Mouse (Mus musculus) myocyte (in vitro differentiated cells): ENCODE results near the gene St3gal3. TPM values are rescaled to one million over a fixed set of nuclear protein-coding genes. Genes with fewer than 3 reads are reported as not detected.

ENCODE experiments used
- H3K27me3 ChIP-seq: one replicate; pipeline ENCODE4 v1.6.1; 2011; ENCODE audit not compliant: control insufficient read depth, insufficient read depth, insufficient read length
- H3K36me3 ChIP-seq: one replicate; pipeline ENCODE4 v1.6.1; 2011; ENCODE audit not compliant: control insufficient read depth, insufficient read depth
- H3K4me2 ChIP-seq: one replicate; pipeline ENCODE4 v1.6.1; 2011; ENCODE audit warnings: low read depth, control low read depth
- H3K4me3 ChIP-seq: one replicate; pipeline ENCODE4 v1.5.1; 2011; ENCODE audit warnings: mild to moderate bottlenecking, control low read depth, moderate library complexity
- H3K79me2 ChIP-seq: one replicate; pipeline ENCODE4 v1.6.1; 2011; ENCODE audit not compliant: control insufficient read depth, insufficient read depth
- H3ac ChIP-seq: one replicate; pipeline ENCODE4 v1.6.1; 2011; ENCODE audit not compliant: control insufficient read depth, insufficient read length
- CEBPB ChIP-seq: IDR thresholded peaks from 2 replicates; pipeline ENCODE4 v1.6.1; 2011; ENCODE audit warnings: mild to moderate bottlenecking, moderate library complexity; ENCODE audit not compliant: poor library complexity, insufficient read depth, severe bottlenecking
- E2F4 ChIP-seq: IDR thresholded peaks from one replicate; pipeline ENCODE4 v1.6.1; 2011; ENCODE audit warnings: mild to moderate bottlenecking, control low read depth, moderate library complexity; ENCODE audit not compliant: insufficient read depth
- MAX ChIP-seq: IDR thresholded peaks from one replicate; pipeline ENCODE4 v1.6.1; 2011; ENCODE audit warnings: low read depth, mild to moderate bottlenecking, control low read depth
- MYOD1 ChIP-seq, 3 experiments: IDR thresholded peaks; one replicate each; pipeline ENCODE4 v1.6.1; 2011; ENCODE audit warnings: control low read depth in 2 of 3, low read depth in 2 of 3, mild to moderate bottlenecking in 2 of 3, moderate library complexity in 1 of 3; ENCODE audit not compliant: insufficient read length in 2 of 3, control insufficient read depth in 1 of 3
- MYOG ChIP-seq, 3 experiments: IDR thresholded peaks; one replicate each; pipeline ENCODE4 v1.6.1; 2011; ENCODE audit warnings: control low read depth in 2 of 3, low read depth in 2 of 3, mild to moderate bottlenecking in 2 of 3; ENCODE audit not compliant: insufficient read length in 2 of 3, control insufficient read depth in 1 of 3, insufficient read depth in 1 of 3
- POLR2A ChIP-seq: IDR thresholded peaks from one replicate; pipeline ENCODE4 v1.6.1; 2011; ENCODE audit warnings: low read depth, mild to moderate bottlenecking, control low read depth, moderate library complexity; ENCODE audit not compliant: insufficient read length
- POLR2AphosphoS2 ChIP-seq: IDR thresholded peaks from one replicate; pipeline ENCODE4 v1.6.1; 2011; ENCODE audit warnings: low read depth, control low read depth; ENCODE audit not compliant: insufficient read length
- REST ChIP-seq: IDR thresholded peaks from one replicate; pipeline ENCODE4 v1.6.1; 2011; ENCODE audit warnings: mild to moderate bottlenecking, control low read depth, moderate library complexity; ENCODE audit not compliant: insufficient read depth, insufficient read length
- SRF ChIP-seq: IDR thresholded peaks from one replicate; pipeline ENCODE4 v1.6.1; 2011; ENCODE audit warnings: low read depth; ENCODE audit not compliant: control insufficient read depth, insufficient read length
- TCF12 ChIP-seq: IDR thresholded peaks from one replicate; pipeline ENCODE4 v1.6.1; 2011; ENCODE audit warnings: mild to moderate bottlenecking, control low read depth; ENCODE audit not compliant: poor library complexity, insufficient read depth, severe bottlenecking
- TCF3 ChIP-seq: IDR thresholded peaks from one replicate; pipeline ENCODE4 v1.6.1; 2011; ENCODE audit warnings: low read depth, control low read depth; ENCODE audit not compliant: insufficient read length
- USF1 ChIP-seq: IDR thresholded peaks from one replicate; pipeline ENCODE4 v1.6.1; 2011; ENCODE audit warnings: low read depth, mild to moderate bottlenecking, control low read depth, moderate library complexity
- polyA plus RNA-seq: library from polyadenylated mRNA; unstranded; fragments of >200 nt; fragmentation: generic; extraction: Trizol; gene quantifications from one replicate; pipeline ENCODE4 v1.2.1, GENCODE M21; 2012; ENCODE audit warnings: missing spikeins

The St3gal3 gene
- polyA plus RNA-seq, 1 experiment, result 45.1 TPM

- no peak for TF ChIP-seq MAX
- no peak for TF ChIP-seq TCF3
- TF ChIP-seq TCF12, result no peak
- TF ChIP-seq E2F4, result no peak
Observed at GRCm38 (mm10) chr4:118036531-118036930, 98.2 kb downstream of the St3gal3 start.

GRCm38 (mm10) chr4:118035090-118035489 lies 99.6 kb downstream of the St3gal3 start:
- Histone ChIP-seq H3K4me2 (no peak overlapping the region), H3K79me2 (no peaks in the 10 kb centered on the region), H3K4me3 (no peak overlapping the region), H3K27me3 (no peaks in the 10 kb centered on the region), H3K36me3 (no peaks in the 10 kb centered on the region), H3ac (no peak overlapping the region)
- TF ChIP-seq MAX (no peak), POLR2A (no peak), E2F4 (no peak), REST (no peak), USF1 (no peak), CEBPB (no peak)

More at GRCm38 (mm10) chr4:118036531-118036930, 98.2 kb downstream of the St3gal3 start:
- H3K4me2 ChIP-seq, result no peak overlapping the region
- no peak overlapping the region for H3ac ChIP-seq
- H3K4me3 ChIP-seq, result no peak overlapping the region
- H3K79me2 ChIP-seq, result no peaks in the 10 kb centered on the region
- no peaks in the 10 kb centered on the region for H3K36me3 ChIP-seq
- no peaks in the 10 kb centered on the region for H3K27me3 ChIP-seq

- no peak for TF ChIP-seq MYOG (IDR thresholded peaks at IDR 0.05; ENCODE audit: control insufficient read depth in 1 of 3, insufficient read depth in 1 of 3, insufficient read length in 2 of 3, low read depth in 2 of 3)
- TF ChIP-seq TCF3, result no peak
- TF ChIP-seq MYOD1 (IDR thresholded peaks at IDR 0.05; ENCODE audit: control insufficient read depth in 1 of 3, insufficient read length in 2 of 3, low read depth in 2 of 3), result no peak
- TF ChIP-seq E2F4, result no peak
- TF ChIP-seq SRF, result no peak
- TF ChIP-seq POLR2AphosphoS2, result no peak
- no peak for TF ChIP-seq USF1
- TF ChIP-seq REST, result no peak
- no peak for TF ChIP-seq TCF12
- no peak for TF ChIP-seq CEBPB
- TF ChIP-seq POLR2A, result no peak
- TF ChIP-seq MAX, result no peak
- Histone ChIP-seq H3ac (no peak overlapping the region), H3K27me3 (no peaks in the 10 kb centered on the region), H3K79me2 (no peaks in the 10 kb centered on the region), H3K36me3 (no peaks in the 10 kb centered on the region), H3K4me3 (no peak overlapping the region), H3K4me2 (no peak overlapping the region)
Observed at GRCm38 (mm10) chr4:118033026-118033425, 101.7 kb downstream of the St3gal3 start.

DNA sequence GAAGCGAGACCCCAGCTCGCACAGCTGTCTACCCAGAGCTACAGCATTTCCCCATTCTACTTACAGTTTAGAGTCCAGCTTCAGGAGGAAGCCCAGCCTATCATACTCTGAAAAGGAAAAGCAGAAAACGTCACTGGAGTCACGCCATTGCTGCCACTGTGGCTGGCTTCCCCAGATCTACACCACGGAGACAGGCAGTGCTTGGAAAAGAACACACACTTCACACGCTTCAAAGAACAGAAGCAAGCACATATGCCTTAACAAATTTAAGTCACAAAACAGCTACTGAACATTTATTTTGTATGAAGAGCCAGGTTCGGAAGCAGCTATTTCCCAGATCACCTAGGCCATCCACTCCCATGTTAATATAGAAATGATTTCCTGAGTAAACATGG lies 102.9 kb downstream of the St3gal3 start:
- TF ChIP-seq TCF3 (no peak), REST (no peak), MYOG (IDR thresholded peaks at IDR 0.05; ENCODE audit: control insufficient read depth in 1 of 3, insufficient read depth in 1 of 3, insufficient read length in 2 of 3, low read depth in 2 of 3) (no peak), TCF12 (no peak), CEBPB (no peak), POLR2A (no peak), E2F4 (no peak), MYOD1 (IDR thresholded peaks at IDR 0.05; ENCODE audit: control insufficient read depth in 1 of 3, insufficient read length in 2 of 3, low read depth in 2 of 3) (no peak), USF1 (no peak), POLR2AphosphoS2 (no peak), MAX (no peak), SRF (no peak)

GRCm38 (mm10) chr4:118031132-118031775 lies 103.5 kb downstream of the St3gal3 start:
- Histone ChIP-seq H3K27me3 (no peaks in the 10 kb centered on the region), H3K79me2 (no peaks in the 10 kb centered on the region), H3ac (no peak overlapping the region), H3K4me2 (no peak overlapping the region), H3K4me3 (no peak overlapping the region), H3K36me3 (no peaks in the 10 kb centered on the region)
- TF ChIP-seq E2F4, result no peak

More for the DNA sequence above, 102.9 kb downstream of the St3gal3 start:
- Histone ChIP-seq H3K36me3 (no peaks in the 10 kb centered on the region), H3K79me2 (no peaks in the 10 kb centered on the region), H3K4me2 (no peak overlapping the region), H3K4me3 (no peak overlapping the region), H3ac (no peak overlapping the region), H3K27me3 (no peaks in the 10 kb centered on the region)
